Mouse (Mus musculus) embryo, embryonic 9.5 days (tissue): ENCODE data around the gene Srsf3.
A peak's percentile ranks its signal among the peaks of the same experiment; 100 is the strongest.
"Not testable (repeated sequence)": the region's sequence is repeated elsewhere in the genome, so short reads cannot be mapped to it uniquely, and the experiment has no call there.

Experiments
- DNase-seq: peaks from one replicate; pipeline ENCODE4 v3.0.0-alpha.2; 2017; ENCODE audit errors: extremely low spot score

Gene Srsf3

DNA sequence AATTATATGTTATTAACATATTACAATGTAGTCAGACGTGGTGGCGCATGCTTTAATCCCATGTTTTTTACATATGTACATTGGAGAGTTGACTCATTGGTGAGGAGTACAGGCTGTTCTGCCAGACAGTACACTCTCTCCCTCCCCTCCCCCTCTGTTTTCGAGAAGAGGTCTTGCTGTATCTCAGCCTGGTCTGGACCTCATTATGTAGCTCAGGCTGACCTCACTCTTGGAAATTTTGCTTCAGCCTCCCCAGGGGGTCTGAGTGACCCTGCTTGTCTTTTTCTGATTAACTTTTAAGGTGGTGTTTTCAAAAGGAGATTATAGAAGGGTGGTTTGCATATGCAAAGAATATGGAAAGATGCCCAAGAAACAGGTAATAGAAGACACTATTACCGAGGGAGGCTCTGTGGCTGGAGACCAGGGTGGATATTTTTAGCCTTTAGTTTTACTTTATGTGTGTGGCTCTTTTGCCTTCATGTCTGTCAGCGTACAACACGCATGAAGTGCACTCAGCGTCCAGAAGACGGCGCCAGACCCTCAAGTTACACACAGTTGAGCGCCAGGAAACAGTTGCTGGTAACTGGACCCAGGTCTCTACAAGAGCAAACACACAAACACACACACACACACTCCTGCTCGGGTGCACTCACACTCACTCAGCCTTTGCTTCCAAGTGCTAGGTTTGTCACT is 14.0 kb upstream of the Srsf3 start:
- DNase-seq, result peak; percentile 53

DNA sequence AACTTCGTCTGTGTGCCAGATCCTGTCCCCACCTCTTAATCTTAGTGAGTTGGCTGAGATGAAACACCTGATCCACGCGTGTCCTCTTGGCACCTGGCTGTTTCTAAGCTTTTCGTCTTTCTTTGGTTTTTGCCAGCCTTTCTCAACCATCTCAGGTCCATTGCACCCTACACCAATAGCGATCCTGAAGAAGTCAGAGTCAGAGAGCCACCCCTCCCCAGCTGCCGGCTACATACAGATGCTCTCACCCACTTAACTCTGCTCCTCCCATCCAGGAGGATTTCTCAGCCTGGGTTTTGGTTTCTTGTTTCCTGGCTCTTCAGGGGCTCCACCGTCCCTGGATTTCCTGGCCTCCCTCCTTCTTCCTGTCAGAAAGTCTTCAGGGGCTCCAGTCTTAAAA is 13.0 kb upstream of the Srsf3 start:
- DNase-seq, result no peak

- no peak for DNase-seq
Observed at GRCm38 (mm10) chr17:29020444-29020843, 12.0 kb upstream of the Srsf3 start.

GRCm38 (mm10) chr17:29022230-29022819 is 10.1 kb upstream of the Srsf3 start:
- no peak for DNase-seq

DNA sequence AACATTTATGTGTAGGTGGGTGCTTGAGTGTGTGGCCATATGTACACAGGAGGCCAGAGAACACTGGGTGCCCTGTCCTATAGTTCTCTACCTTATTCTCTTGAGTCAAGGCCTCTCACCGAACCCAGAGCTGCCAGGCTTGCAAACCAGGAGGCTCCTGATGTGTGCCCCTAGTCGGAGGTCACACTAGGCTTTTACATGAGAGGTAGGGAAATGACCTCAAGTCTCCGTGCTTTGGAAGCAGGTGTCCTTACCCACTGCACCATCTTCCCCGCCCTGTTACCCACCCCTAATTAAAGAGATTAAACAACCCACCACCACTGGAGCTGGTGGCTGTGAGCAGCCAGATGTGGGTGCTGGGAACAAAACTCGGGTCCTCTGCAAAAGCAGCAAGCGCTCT is 9.1 kb upstream of the Srsf3 start:
- no peak for DNase-seq

GRCm38 (mm10) chr17:29024047-29024892 is 8.2 kb upstream of the Srsf3 start:
- no peak for DNase-seq

- no peak for DNase-seq
Observed at GRCm38 (mm10) chr17:29024896-29025565, 7.4 kb upstream of the Srsf3 start.

DNA sequence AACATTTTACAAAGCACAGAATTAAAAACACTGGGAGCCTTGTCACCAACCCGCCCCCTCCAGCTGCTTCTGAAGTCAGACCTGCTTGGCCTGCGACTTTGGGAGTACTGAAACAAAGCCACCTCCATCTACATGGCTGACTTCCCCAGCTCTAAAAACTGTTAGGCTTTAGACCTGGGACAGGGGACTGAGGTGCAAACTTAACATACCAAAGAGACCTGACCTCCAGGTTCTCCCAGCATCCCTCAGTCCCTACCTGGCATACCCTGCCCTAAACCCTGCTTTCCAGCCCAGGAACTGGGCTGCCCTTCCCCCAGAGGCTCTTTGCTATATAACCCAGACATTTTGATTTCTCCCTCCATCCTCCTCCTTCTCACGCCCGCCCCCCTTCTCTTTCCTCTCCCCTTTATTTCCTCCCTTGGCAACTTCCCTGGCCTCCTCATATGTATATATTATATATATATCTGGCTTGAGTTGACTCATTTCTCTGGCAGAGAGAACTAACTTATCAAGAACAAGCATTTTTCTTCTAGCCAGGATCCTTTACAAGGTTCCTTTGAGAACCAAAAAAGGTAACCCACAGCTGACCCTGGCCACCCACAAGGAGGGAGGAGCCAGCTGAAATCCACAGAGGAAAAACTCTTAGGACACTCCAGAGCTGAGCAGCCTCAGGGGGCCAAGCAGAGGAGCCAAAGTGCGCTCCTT is 5.6 kb upstream of the Srsf3 start:
- no peak for DNase-seq

DNA sequence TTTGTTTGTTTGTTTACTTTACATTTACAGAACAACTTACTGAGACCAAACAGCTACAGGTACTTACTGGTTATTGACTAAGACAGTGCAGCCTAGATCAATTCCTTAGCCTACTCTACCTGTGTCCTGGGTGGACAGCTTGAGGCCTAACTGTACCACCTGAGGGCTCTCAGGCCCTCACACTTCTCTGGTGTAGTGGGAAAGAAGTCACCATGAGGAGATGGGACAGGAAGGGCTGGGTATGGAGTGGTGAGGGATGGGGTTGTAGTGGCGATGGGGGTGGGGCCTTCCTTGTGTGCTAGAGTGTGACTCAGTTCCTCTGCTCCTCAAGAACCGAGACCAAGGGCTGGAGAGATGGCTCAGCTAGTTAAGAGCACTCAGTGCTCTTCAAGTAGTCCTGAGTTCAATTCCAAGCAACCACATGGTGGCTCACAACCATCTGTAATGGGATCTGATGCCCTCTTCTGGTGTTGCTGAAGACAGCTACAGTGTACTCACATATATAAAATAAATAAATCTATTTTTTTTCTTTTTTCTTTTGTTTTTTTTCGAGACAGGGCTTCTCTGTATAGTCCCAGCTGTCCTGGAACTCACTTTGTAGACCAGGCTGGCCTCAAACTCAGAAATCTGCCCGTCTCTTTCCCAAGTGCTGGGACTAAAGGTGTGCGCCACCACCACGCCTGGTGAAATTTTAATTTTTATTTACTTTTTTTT is 1.9 kb upstream of the Srsf3 start:
- no peak for DNase-seq

DNA sequence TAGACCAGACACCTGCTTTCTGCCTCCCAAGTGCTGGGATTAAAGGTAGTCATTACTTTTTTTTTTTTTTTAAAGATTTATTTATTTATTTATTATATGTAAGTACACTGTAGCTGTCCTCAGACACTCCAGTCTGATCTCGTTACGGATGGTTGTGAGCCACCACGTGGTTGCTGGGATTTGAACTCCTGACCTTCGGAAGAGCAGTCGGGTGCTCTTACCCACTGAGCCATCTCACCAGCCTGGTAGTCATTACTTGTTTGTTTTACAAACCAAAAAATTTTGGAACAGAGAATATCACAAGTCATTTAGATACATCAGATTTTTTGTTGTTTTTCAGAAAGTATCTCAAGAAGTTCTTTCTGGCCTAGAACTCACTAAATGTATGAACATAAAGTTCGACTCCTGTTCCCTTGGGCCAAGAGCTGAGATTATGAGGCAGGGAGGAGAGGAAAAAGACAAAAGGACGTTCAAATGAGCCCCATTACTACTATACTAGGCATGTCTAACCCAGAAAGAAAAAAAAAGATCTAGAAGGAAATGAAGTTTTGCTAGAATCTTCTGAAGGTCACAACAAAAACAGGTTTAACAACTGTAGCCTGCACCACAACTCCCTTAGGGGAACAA is 1.2 kb upstream of the Srsf3 start:
- not testable (repeated sequence) for DNase-seq

- peak; percentile 74 for DNase-seq
Observed at GRCm38 (mm10) chr17:29031771-29032273, 606 bp upstream of the Srsf3 start.

DNA sequence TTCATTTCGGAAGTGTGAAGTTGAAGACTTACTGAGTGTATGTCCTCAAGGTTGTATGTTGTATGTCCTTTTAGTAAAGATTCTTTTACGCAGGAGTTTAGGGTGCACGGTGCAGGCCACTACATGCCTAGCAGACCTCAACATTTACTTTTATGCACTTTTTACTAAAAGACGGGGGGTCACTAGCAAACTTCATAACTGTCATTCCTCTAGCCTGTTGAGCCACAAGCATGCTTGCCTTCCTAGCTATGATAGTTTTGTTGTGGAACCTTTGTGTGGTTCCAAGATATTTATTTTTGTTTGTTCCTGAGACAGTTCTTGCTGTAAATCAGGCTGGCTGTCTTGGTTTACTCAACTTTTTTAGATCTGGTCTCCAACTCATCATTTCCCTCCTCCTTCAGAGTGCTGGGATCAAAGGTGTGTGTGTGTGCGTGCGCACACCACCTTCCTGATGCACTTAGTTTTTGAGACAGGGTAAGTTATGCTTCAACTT is 1.2 kb downstream of the Srsf3 start:
- no peak for DNase-seq

DNA sequence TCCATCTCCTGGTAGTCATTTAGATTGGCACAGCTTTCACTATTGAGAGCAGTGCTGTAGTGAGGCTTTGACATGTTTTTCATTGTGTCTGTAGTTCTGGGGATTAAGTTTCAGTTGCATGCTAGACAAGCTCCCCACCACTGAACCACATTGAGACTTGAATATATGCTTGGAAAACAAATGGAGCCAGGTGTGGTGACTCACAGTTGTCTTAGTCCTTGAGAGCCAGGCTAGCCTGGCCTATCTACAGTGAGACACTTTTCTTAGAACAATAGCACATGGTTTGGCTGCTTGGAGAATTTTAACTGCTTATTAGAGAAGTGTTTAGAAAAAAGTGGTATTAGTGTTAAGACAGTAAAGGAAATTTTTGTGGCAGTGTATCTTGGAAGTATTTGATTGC is 1.8 kb downstream of the Srsf3 start:
- DNase-seq, result no peak

DNA sequence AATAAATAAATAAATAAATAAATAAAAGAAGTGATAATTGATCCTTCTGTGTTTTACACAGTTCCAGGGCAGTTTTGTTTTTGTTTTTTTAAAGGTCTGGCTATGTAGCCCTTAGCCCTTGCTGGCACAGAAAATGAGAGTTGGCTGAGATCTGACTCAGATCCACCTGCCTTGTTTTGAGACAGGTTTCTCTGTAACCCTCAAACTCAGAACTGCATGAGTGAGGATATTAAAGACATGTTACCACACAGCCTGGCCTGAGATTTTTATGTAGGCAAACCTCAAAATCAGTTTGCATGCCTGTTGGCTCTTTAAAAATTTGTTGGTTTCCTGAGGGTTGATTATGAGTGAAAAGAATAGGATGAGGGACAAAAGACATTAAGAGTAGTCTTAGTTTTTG is 3.1 kb downstream of the Srsf3 start:
- no peak for DNase-seq

DNA sequence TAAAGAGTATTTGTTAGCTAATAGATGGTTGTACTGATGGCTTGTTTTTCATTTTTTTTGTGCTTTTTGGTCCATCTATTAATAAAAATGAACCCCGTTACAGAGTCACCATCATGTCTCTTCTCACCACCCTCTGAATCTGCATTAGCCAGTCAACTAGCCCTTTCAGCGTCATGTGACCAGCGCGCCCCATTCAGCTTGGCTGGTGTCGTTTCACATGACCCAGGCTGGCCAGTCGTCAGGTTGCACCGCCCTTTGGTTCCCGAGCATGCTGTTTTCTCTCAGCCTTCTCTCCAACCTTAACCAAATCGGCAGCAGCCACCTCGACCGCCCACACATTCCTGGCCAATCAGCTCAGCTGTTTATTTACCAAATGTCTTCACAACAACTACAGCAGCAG is 6.9 kb downstream of the Srsf3 start:
- DNase-seq, result no peak

GRCm38 (mm10) chr17:29041632-29042031 is 9.2 kb downstream of the Srsf3 start:
- not testable (repeated sequence) for DNase-seq

GRCm38 (mm10) chr17:29042569-29042968 is 10.1 kb downstream of the Srsf3 start:
- DNase-seq, result no peak

GRCm38 (mm10) chr17:29043583-29043982 is 11.2 kb downstream of the Srsf3 start:
- DNase-seq, result no peak

GRCm38 (mm10) chr17:29044146-29044924 is 11.9 kb downstream of the Srsf3 start:
- no peak for DNase-seq
